Mouse (Mus musculus): ENCODE results near the gene Sdhb. TPM values are rescaled to one million over a fixed set of nuclear protein-coding genes. Genes with fewer than 3 reads are reported as not detected.

Gene Sdhb
- polyA plus RNA-seq, 1 experiment from 2014 or later: 502 TPM

Other genes with a start within 250 kb of the Sdhb start
- gene Padi6, start 218.6 kb upstream of the Sdhb start, polyA plus RNA-seq (2014; fragmentation: Nextera tagmentation; extraction: Ambion mirVana): not detected in 2 replicates
- 0.08 and 0.22 TPM in 2 replicates for gene Padi4, start 187.0 kb upstream of the Sdhb start, polyA plus RNA-seq (2014; fragmentation: Nextera tagmentation; extraction: Ambion mirVana)
- gene Padi3, start 150.6 kb upstream of the Sdhb start, polyA plus RNA-seq (2014; fragmentation: Nextera tagmentation; extraction: Ambion mirVana): not detected in 2 replicates
- not detected in 2 replicates for gene Padi1, start 115.4 kb upstream of the Sdhb start, polyA plus RNA-seq (2014; fragmentation: Nextera tagmentation; extraction: Ambion mirVana)
- 0.74 and 1.5 TPM in 2 replicates for gene Padi2, start 54.9 kb upstream of the Sdhb start, polyA plus RNA-seq (2014; fragmentation: Nextera tagmentation; extraction: Ambion mirVana)
- gene Atp13a2, start 25.7 kb downstream of the Sdhb start, polyA plus RNA-seq (2014; fragmentation: Nextera tagmentation; extraction: Ambion mirVana): 176 and 178 TPM in 2 replicates
- 164 and 190 TPM in 2 replicates for gene Mfap2, start 49.2 kb downstream of the Sdhb start, polyA plus RNA-seq (2014; fragmentation: Nextera tagmentation; extraction: Ambion mirVana)
- gene Crocc, start 99.3 kb downstream of the Sdhb start, polyA plus RNA-seq (2014; fragmentation: Nextera tagmentation; extraction: Ambion mirVana): 5.0 and 5.4 TPM in 2 replicates
- 44.2 and 46.9 TPM in 2 replicates for gene Necap2, start 117.2 kb downstream of the Sdhb start, polyA plus RNA-seq (2014; fragmentation: Nextera tagmentation; extraction: Ambion mirVana)
- 0.46 and 0.96 TPM in 2 replicates for gene Spata21, start 127.1 kb downstream of the Sdhb start, polyA plus RNA-seq (2014; fragmentation: Nextera tagmentation; extraction: Ambion mirVana)
- gene Szrd1, start 178.6 kb downstream of the Sdhb start, polyA plus RNA-seq (2014; fragmentation: Nextera tagmentation; extraction: Ambion mirVana): 17.8 and 23.7 TPM in 2 replicates
- gene Fbxo42, start 186.7 kb downstream of the Sdhb start, polyA plus RNA-seq (2014; fragmentation: Nextera tagmentation; extraction: Ambion mirVana): 26.2 and 27.6 TPM in 2 replicates

Measured in hindbrain, embryonic 14.5 days (tissue).